Mouse (Mus musculus): ENCODE data around the gene Olfr594. TPM values are rescaled to one million over a fixed set of nuclear protein-coding genes. Genes with fewer than 3 reads are reported as not detected.

Olfr594 gene
- not detected for total RNA-seq (2023)

GRCm38 (mm10) chr7:103216696-103217095 is at the start of gene Olfr594:
Olfr594 (plus strand) TSS chr7:103216996.

GRCm38 (mm10) chr7:103178240-103178639 is 38.6 kb upstream of the Olfr594 start, which contains the start of gene Olfr591:
Olfr591 (minus strand) TSS chr7:103178340.

GRCm38 (mm10) chr7:103184503-103184902 is 32.3 kb upstream of the Olfr594 start, which contains the start of gene Olfr592:
Olfr592 (plus strand) TSS chr7:103184803.

GRCm38 (mm10) chr7:103211562-103211961 is 5.2 kb upstream of the Olfr594 start, which contains the start of gene Olfr593:
Olfr593 (plus strand) TSS chr7:103211862.

GRCm38 (mm10) chr7:103252405-103252804 is 35.6 kb downstream of the Olfr594 start, which contains the start of gene Usp17ld:
Usp17ld (minus strand) TSS chr7:103252505.

Other genes with a start within 250 kb of the Olfr594 start
- gene Olfr577, start 241.1 kb upstream of the Olfr594 start, total RNA-seq (2023): not detected
- gene Olfr578, start 227.7 kb upstream of the Olfr594 start, total RNA-seq (2023): not detected
- gene Olfr582, start 179.0 kb upstream of the Olfr594 start, total RNA-seq (2023): not detected
- gene Olfr583, start 165.7 kb upstream of the Olfr594 start, total RNA-seq (2023): not detected
- gene Olfr584, start 135.1 kb upstream of the Olfr594 start, total RNA-seq (2023): not detected
- gene Olfr585, start 119.3 kb upstream of the Olfr594 start, total RNA-seq (2023): not detected
- not detected for gene Olfr586, start 91.4 kb upstream of the Olfr594 start, total RNA-seq (2023)
- not detected for gene Olfr588-ps1, start 76.1 kb upstream of the Olfr594 start, total RNA-seq (2023)
- not detected for gene Olfr589, start 60.6 kb upstream of the Olfr594 start, total RNA-seq (2023)
- not detected for gene Olfr591, start 38.7 kb upstream of the Olfr594 start, total RNA-seq (2023)
- not detected for gene Olfr592, start 32.2 kb upstream of the Olfr594 start, total RNA-seq (2023)
- not detected for gene Olfr593, start 5.1 kb upstream of the Olfr594 start, total RNA-seq (2023)
- not detected for gene Usp17ld, start 35.5 kb downstream of the Olfr594 start, total RNA-seq (2023)
- gene Olfr596, start 88.7 kb downstream of the Olfr594 start, total RNA-seq (2023): not detected
- not detected for gene Olfr597, start 99.3 kb downstream of the Olfr594 start, total RNA-seq (2023)
- not detected for gene Olfr598, start 106.6 kb downstream of the Olfr594 start, total RNA-seq (2023)
- gene Olfr599, start 118.9 kb downstream of the Olfr594 start, total RNA-seq (2023): not detected
- not detected for gene Olfr600, start 132.7 kb downstream of the Olfr594 start, total RNA-seq (2023)
- gene Olfr601, start 145.7 kb downstream of the Olfr594 start, total RNA-seq (2023): not detected
- gene Olfr603, start 169.2 kb downstream of the Olfr594 start, total RNA-seq (2023): not detected
- gene Usp17lc, start 198.1 kb downstream of the Olfr594 start, total RNA-seq (2023): not detected
- not detected for gene Olfr605, start 228.4 kb downstream of the Olfr594 start, total RNA-seq (2023)
- not detected for gene Olfr606, start 232.1 kb downstream of the Olfr594 start, total RNA-seq (2023)
- gene Olfr607, start 247.2 kb downstream of the Olfr594 start, total RNA-seq (2023): not detected